Mouse (Mus musculus) adrenal gland, postnatal 4 days (tissue): ENCODE data around the gene Bcl7b. TPM values are rescaled to one million over a fixed set of nuclear protein-coding genes. Genes with fewer than 3 reads are reported as not detected.

ENCODE experiments used
- DNase-seq, 2 experiments: peaks; one replicate each; pipeline ENCODE4 v3.0.0; 2021 to 2022; ENCODE audit warnings: low spot score in 2 of 2, mixed read lengths in 2 of 2
- total RNA-seq, 2 experiments: library from RNA; stranded (reverse); gene quantifications; 2 replicates each; pipeline ENCODE4 v1.2.3; 2021

Gene Bcl7b
- total RNA-seq, 2 experiments from 2014 or later = 44.6 to 52.1 TPM

DNA sequence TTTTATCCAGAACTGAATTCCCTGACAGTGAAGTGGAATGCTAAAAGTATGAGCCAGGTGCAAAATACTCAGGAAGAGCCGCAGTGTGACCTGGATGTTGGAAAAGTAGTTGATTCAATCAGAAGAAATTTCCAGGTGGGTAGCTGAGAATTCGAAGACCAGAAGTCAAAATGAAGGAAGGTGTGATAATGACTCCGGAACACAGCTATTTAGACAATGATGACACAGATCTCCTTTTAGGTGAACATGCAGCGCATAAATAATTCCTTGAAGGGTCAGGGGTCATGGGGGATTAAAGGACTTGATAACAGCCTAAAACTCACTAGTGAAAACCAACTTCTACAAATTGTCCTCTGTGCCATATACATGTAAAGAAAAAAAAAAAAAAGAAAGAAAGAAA lies 614 bp upstream of the Bcl7b start:
- DNase-seq = no peak

DNA sequence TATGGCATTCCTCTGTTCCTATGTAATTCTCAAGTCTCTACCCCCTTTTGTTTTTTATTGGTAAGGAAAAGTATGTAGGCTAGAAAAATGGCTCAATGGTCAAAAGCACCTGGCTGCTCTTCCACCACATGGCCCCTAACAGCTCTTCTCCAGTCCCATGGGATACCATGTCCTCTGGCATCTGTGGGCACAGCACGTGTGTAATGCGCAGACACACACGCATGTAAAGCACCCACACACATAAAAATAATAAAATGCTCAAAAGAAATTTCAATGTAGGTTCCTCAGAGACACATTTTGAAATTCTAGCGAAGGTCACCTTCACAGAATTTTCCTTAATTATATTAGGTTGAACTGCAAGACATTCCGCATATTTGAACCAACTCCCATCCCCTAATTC lies 1.4 kb downstream of the Bcl7b start:
- no peak for DNase-seq

DNA sequence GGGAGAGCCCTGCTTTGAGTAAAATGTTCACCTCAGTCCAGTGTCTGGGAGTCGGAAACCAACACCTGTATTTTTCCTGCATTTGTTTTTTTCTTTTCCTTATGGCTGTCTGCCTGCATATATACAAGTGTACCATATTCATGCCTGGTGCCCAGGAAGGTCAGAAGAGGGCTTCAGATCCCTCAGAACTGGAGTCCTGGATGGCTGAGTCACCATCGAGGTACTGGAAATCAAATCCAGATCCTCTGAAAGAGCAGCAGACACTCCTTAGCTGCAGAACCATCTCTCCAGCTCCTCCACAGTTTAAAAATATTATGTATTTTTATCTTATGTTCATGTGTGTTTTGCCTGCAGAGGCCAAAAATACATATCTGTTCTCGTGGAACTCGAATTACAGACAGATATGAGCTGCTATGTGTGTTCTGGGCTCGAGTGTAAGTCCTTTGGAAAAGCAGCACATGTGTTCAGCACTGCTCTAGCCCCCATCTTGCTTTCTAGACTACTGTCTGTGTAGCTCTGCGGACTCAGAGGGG lies 3.7 kb downstream of the Bcl7b start:
- no peak for DNase-seq

DNA sequence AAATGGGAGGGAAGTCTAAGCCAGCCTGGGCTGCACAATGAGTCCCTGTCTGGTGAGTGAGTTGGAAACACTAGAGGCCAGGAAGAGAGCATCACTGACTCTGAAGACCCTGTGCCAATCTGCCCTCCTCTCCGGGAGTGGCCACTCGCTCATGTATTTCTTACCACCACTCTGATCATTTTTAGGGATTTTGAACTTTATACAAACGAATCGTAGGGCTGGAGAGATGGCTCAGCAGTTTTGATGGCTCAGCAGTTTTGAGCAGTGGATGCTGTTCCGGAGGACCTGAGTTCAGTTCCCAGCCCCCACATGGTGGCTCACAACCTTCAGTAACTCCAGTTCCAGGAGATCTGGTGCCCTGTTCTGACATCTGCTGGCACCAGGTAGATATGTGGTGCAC lies 4.9 kb downstream of the Bcl7b start:
- DNase-seq = no peak

DNA sequence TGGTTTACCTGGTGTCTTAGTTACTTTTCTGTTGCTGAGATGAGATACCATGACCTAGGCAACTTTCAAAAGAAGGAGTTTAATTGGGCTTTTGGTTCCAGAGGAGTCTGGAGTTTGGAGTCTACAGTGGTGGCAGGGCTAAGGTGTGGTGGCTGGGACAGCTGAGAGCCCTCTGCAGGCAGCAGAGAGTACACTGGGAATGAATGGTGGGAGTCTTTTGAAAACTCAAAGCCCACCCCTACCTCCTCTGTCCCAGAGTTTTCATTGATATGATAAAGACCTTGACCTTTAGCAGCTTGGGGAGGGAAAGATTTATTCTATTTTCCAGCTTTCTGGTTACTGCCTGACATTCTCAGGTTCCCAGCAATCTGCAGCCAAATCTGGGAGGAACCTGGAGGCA lies 7.0 kb downstream of the Bcl7b start:
- DNase-seq = no peak

DNA sequence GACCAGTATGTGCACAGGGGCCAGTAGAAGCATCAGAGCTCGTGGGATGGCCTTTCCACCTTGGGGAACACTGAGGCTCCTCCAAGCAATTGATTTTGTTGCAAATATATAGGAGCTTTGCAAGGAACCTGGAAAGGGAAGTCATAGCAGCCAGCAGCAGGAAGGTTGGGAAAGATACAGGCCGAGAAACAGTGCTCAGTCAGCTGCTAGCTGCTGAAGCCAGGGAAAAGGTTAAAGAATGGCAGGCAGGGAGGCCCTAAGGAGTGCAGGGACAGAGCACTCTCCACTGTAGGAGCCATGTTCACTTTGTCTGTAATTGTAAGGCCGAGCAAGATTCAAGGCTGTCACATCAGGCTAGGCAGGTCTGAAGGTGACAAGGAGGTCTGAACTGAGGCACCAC lies 10.4 kb downstream of the Bcl7b start:
- no peak for DNase-seq

DNA sequence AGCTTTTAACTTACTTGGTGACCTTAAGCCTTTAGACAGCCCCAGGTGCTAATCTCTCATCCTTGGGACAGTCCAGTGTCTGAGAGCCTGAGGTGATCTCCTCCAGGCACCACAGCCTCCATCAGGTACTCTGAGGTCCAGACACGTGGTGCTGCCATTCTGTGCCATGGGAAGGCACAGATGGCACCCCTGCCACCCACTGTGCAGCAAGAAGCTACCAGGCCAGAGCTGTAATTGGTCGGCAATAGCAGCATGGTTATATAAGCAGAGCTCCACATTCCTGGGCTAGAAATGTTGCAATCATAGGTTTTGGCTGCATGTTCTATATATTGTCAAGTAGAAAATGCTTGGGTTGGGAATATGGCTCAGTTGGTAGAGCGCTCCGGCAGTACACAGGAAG lies 10.9 kb downstream of the Bcl7b start:
- DNase-seq = no peak

DNA sequence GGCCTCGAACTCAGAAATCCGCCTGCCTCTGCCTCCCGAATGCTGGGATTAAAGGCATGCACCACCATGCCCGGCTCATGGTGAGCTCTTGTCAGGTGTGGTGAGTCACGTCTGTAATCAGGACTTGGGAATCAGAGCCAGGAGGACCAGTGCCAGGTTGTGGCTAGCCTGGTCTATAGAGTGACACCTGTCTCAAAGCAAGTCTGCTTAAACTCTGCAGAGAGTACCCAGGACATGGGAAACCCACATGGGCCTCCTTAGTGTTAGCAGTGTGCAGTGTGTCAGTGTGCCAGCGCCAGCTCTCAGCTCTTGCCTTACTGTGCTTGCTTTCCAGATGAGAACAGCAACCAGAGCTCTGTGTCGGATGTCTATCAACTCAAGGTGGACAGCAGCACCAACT lies 11.5 kb downstream of the Bcl7b start:
- DNase-seq = no peak

DNA sequence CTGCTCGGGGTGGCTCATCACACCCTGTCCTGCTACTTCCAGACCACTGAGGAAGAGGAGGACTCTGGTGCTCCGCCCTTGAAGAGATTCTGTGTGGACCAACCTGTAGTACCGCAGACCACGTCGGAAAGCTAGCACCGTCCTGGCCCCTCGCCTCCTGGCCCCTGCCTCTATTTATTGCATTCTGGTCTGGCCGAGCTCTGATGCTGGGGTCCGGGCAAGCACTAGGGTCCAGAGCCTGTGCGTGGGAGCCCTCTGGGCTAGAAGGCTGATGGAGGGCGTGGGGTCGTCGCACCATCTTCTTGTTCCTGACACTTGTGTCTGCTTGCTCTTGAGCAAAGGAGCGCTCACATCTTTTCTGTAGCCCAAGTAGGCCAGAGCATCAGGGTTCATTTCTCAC lies 12.7 kb downstream of the Bcl7b start:
- DNase-seq = no peak

DNA sequence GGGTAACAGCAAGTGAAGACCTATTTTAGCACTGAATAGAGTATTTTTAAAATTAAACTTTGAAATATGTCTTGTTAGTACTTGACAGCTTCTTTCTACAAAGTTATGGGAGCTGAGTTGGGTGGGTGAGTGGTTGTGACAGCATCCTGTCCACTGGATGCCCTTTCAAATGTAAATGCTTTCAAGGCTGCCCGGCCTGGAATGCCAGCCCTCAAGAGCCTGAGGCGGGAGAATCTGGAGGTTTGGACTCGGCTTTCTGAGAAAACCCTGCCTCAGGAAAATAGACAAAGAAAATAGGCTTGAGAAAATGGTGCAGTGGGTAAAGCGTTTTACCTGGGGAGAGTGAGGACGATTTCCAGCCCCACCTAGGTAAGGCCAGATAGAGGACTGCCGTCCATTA lies 13.7 kb downstream of the Bcl7b start:
- no peak for DNase-seq

DNA sequence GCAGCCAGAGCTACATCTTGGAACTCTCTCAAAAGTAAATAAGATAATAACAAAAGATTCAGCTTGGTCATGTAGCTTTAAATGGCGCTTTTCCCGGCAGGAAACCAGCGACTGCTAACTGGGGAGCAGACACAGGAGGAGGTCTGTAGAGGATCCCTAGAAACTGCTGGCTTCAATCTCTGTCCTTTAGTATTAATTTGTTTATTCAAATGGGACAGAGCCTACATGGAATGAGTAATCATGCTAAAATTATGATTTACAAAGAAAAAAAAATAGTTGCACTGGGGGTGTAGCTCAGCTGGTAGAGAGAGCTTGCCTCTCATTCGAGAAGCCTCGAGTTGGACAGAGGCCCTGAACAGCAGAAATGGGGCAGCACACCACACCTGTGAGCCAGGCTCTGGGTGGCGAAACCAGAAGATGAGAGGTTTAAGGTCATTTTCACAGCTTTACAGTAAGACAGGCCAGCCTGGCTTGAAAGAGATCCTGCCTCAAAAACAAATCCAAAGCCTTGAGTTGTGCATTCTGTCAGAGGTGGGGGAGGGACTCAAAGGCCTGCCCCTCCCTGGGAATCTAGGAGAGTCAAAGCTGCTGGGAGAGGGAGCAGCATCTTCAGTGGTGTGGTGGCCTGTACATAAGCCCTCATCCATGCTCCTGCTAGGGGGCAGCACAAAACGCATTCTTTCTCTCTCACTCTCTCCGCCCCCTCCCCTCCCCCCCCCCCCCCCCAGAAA lies 15.2 kb downstream of the Bcl7b start:
- no peak for DNase-seq

DNA sequence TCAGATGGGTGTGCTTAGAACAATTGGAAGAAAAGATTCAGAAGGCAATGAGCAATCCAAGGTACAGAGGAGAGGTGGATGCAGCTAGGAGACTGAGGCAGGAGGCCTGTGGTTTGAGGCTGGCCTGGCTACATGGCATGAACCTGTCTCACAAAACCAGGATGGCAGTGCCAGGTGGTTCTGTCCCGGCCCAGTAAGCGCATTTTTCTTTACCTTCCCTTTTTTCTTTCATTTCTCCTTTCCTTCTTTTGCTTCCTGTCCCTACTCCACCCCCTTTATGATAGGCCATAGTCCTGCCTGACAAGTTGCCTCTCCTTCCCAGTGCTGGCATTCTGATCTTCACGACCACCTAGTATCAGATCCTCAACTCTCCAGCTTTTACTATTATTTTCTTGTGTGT lies 16.9 kb downstream of the Bcl7b start:
- no peak for DNase-seq

DNA sequence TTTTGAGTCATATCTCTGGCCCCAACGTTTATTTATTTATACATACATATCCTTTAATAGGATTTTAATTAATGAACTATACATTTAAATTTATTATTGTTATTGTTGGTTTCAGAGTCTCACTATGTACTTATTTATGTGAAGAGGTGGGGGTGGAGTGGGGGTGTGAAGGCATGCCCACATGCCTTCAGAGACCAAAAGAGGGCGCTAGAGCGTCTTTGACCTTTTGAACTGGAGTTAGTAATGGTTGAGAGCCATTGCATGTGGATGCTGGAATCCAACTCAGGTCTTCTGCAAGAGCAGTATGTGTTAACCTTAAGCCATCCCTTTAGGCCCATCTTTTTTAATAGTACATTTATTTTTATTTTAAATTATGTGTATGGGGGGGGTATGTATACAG lies 17.5 kb downstream of the Bcl7b start:
- DNase-seq = no peak

DNA sequence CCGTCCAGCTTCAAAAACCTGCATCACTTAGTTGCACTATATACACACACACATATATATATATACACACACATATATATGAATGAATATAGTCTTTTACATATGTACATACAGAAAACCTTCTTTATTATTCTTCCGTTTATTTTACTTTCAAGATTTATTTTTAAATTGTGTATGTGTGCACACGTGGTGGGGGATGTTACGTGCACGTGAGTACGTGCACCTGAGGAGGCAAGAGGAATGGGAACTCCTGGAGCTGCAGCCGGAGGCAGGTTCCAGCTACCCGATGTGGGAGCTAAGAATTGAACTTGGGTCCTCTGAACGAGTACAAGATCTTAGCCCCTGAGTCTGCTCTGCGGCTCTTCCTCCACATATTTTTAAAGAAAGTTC lies 18.1 kb downstream of the Bcl7b start:
- no peak for DNase-seq

DNA sequence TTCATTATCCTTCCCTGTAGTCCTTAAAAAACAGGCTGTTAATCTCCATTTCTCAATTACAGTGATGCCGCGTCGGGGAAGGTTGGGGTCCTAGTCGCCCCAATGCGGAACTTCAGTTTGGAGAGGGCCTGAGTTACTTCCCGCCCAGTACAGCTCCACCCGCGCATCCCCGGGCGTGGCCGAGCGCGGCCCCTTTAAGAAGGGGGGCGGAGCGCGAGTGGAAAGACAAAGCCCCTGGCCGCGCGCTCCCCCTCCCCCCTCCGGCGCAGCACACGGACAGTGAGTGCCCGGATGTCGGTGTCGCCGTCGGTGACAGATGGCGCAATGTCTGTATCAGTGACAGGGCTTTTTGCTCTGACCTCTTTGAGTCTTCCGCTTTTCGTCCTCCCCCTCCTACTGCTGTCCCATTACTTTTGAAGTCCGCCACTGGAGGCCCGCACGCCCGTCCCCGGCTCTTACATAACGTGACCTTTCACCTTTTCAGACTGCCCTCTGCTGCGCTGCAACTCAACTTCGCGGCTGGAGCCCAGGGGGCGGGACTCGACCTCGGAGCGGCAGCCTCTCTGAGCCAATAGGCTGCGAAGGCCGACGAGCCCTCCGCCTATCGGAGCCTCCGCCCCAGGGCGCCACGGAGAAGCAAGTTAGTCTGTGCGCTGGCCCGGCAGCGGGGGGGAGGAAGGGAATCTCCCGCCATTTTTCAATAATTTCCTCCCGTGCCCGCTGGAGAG lies 18.7 kb downstream of the Bcl7b start, which contains the start of gene Baz1b:
TSS of gene Baz1b (plus strand) at position 644 of the 728 bp plus-strand sequence.
- peak; percentile 96 to 98 for DNase-seq

DNA sequence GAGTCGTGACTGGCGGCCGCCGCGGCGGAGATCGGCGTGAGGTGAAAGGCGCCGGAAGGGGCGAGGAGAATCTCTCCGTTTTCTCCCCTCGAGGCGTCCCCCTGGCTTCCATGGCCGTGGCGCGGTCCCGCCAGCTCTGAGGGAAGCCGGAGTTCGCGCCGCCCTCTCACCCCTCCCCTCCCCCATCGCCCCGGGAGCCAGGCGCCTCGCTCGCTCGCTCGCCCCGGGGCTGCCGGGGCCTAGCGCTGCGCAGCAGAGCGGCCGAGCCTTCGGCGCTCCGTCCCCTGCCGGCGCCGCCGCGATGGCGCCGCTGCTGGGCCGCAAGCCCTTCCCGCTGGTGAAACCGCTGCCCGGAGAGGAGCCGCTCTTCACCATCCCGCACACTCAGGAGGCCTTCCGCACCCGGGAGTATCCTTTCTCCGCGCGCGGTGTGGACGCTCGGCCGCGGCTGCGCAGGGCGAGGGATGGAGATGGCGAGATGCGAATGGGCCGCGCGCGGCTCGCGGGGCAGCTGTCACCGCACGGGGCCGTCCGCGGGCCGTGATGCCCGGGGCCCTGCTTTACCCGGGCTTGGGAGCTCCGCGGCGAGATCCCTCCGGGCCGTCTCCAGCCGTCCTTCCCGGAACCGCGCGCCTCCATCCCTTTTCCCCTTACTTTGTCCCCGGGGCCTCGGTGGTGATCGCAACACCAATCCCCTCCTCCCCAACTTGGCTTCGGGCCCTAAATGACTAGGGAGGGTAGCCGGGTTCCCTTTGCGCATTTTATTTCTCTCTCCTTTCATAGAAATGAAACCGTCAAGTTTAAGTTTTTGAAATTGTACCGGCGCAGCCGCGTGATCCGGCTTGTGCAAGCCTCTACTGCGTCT lies 19.5 kb downstream of the Bcl7b start:
- DNase-seq = peak in 1 of 2 experiments; percentile 15

DNA sequence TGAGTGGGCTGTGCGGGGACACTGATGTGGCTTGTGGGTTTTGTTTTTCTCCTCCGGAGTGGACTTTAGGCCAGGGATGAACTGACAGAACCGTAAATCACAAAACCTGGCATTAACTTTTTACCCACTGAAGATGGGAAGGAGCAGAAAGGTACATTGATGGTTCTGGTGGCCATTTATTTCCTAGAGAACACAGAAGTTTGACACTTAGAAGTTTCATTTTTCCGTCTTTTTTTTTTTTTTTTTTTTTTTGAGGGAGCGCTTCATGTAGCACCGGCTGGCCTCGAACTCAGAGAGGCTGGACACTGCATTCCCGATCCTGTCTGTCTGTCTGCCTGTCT lies 20.1 kb downstream of the Bcl7b start:
- DNase-seq = no peak

DNA sequence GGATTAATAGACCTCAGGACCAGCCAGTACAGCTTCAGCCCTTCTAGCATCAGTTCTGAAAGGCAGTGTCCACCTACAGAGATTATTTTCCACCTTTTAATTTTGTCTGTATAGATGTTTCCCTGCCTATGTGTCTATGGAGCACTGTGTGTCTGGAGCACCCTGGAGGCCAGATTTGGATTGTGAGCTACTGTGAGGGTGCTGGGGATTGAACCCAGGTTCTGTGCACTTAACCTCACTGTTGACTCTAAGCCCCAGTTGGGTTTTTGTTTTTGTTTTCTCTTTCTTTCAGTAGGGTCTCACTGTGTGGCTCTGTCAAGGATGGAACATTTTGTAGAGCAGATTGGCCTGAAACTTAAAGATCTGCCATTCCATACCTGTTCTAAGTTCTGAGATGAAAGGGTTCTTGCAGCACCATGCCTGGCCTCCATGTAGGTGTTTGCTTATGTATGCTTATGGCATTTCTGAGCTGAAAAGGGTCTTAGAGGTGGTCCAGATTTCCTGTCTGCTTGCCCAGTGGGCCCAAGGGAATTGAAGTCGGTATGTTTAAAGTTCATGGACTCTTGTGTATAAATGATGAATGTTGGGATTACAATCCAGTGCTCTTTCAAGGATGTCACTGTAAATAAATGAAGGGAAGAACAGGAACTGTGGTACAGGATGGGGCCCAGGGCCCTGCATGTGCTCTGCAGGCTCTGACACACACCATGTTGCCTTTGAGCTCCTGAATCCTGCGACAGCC lies 21.4 kb downstream of the Bcl7b start:
- no peak for DNase-seq

DNA sequence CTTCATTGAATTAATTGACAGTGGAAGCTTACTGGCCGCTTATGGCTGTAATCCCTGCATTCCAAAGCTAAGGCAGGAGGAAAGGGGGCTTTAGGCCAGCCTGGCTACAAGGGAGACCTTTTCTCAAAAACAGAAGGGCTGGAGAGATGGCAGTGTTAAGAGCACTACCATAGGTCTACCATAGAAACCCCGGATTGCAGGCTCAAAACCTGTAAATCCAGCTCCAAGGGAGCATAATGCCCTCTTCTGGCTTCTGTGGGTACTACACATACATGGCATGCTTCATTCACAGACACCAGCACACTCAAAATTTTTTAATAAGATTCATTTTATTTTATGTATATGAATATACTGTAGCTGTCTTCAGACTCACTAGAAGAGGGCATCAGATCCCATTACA lies 23.5 kb downstream of the Bcl7b start:
- peak in 1 of 2 experiments; percentile 34 for DNase-seq

DNA sequence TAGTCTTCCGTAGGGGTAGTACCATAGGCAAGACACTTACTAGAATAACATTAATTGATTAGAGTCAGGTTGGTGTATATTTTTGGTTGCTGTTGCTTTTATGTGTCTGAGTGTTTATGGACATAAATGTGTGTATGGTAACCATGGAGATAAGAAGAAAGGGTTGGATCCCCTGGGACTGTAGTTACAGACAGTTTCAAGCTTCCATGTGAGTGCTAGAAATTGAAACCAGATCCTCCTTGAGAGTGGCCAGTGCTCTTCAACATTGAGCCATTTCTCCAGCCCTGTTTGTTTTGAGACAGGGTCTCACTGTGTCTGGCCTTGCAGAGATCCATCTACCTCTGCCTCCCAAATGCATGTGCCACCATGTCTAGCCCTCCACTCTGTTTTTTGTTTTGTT lies 24.3 kb downstream of the Bcl7b start:
- no peak for DNase-seq

DNA sequence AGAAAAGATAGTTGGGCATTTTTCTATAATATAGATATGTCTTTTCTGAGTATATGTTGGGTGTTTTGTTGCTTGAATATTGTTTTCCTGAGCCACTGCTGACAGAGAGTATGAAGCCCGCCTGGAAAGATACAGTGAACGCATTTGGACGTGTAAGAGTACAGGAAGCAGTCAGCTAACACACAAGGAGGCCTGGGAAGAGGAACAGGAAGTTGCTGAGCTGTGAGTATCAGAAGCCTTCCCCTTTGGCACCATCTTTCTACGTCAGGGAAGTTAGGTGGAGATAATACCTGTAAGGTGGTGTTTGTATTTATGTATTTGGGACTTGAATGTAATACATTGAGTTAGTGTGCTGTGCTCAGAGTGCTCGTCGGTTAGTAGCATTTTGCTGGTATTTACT lies 28.3 kb downstream of the Bcl7b start:
- DNase-seq = no peak
